Mouse (Mus musculus): Measurements from ENCODE around the gene Fam205a2. TPM values are rescaled to one million over a fixed set of nuclear protein-coding genes. Genes with fewer than 3 reads are reported as not detected.
"Not testable (repeated sequence)": the region's sequence is repeated elsewhere in the genome, so short reads cannot be mapped to it uniquely, and the experiment has no call there.

The Fam205a2 gene
- 0.08 TPM in 1 of 2 replicates, not detected in the other for polyA plus RNA-seq (2015; fragmentation: Nextera tagmentation; extraction: Ambion mirVana)

GRCm38 (mm10) chr4:42528075-42528474 lies at the start of gene Fam205a2:
Fam205a2 (minus strand) TSS chr4:42528175.
- not testable (repeated sequence) for H3K9me3 ChIP-seq (replicated peaks); H3K27ac ChIP-seq; H3K27me3 ChIP-seq; H3K4me1 ChIP-seq (replicated peaks); H3K4me3 ChIP-seq; ATAC-seq (replicated peaks; ENCODE audit: insufficient number of reproducible peaks, insufficient read depth, low FRiP score, low read depth); H3K9ac ChIP-seq; H3K36me3 ChIP-seq; H3K4me2 ChIP-seq
- no CpG with 5 or more reads among the region's 1 CpGs for WGBS

Other genes starting within 250 kb of the Fam205a2 start
- not detected in 2 replicates for gene Gm21953, start 233.9 kb downstream of the Fam205a2 start, polyA plus RNA-seq (2015; fragmentation: Nextera tagmentation; extraction: Ambion mirVana)
- 0.08 TPM in 1 of 2 replicates, not detected in the other for gene Fam205a3, start 209.8 kb downstream of the Fam205a2 start, polyA plus RNA-seq (2015; fragmentation: Nextera tagmentation; extraction: Ambion mirVana)
- not detected in 2 replicates for gene Gm21586, start 88.8 kb downstream of the Fam205a2 start, polyA plus RNA-seq (2015; fragmentation: Nextera tagmentation; extraction: Ambion mirVana)
- gene Gm2163, start 61.4 kb downstream of the Fam205a2 start, polyA plus RNA-seq (2015; fragmentation: Nextera tagmentation; extraction: Ambion mirVana): not detected in 2 replicates
- 1.1 TPM in 1 of 2 replicates, not detected in the other for gene Gm10591, start 84.0 kb upstream of the Fam205a2 start, polyA plus RNA-seq (2015; fragmentation: Nextera tagmentation; extraction: Ambion mirVana)
- gene Gm2564, start 101.5 kb upstream of the Fam205a2 start, polyA plus RNA-seq (2015; fragmentation: Nextera tagmentation; extraction: Ambion mirVana): not detected in 2 replicates
- gene Ccl27b, start 127.1 kb upstream of the Fam205a2 start, polyA plus RNA-seq (2015; fragmentation: Nextera tagmentation; extraction: Ambion mirVana): not detected in 2 replicates
- gene Il11ra2, start 133.7 kb upstream of the Fam205a2 start, polyA plus RNA-seq (2015; fragmentation: Nextera tagmentation; extraction: Ambion mirVana): 0.11 TPM in 1 of 2 replicates, not detected in the other
- gene 4930578G10Rik, start 207.4 kb upstream of the Fam205a2 start, polyA plus RNA-seq (2015; fragmentation: Nextera tagmentation; extraction: Ambion mirVana): 0.25 TPM in 1 of 2 replicates, not detected in the other
- 0.57 TPM in 1 of 2 replicates, not detected in the other for gene Ccl19, start 228.4 kb upstream of the Fam205a2 start, polyA plus RNA-seq (2015; fragmentation: Nextera tagmentation; extraction: Ambion mirVana)
- gene Ccl21a, start 245.8 kb upstream of the Fam205a2 start, polyA plus RNA-seq (2015; fragmentation: Nextera tagmentation; extraction: Ambion mirVana): 42.3 and 56.8 TPM in 2 replicates

Data from heart, embryonic 15.5 days (tissue).